Mouse (Mus musculus): ENCODE measurements around the gene Celf1.
"Not testable (repeated sequence)": the region's sequence is repeated elsewhere in the genome, so short reads cannot be mapped to it uniquely, and the experiment has no call there.

Gene Celf1

GRCm38 (mm10) chr2:91022266-91022665 lies 82.1 kb downstream of the Celf1 start:
- not testable (repeated sequence) for DNase-seq (ENCODE audit: extremely low spot score)

DNA sequence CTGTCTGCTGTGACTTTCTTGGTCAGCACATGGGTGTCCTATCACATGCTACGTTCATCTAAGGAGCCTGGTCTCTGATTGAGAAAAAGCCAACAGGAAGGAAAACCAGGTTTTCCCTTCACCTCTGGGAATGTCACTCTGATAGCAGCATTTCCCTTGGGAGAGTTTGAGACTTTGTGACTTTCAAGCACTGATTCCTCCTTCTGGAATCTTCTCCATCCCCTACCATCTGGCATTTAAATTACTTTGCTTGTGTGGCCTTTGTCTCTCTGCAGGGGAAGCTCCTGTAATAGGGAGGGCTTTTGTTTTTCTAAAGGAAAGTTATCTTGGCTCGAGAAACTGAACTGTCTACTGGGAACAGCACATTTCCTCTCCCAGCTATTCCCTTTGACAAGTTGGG lies 82.9 kb downstream of the Celf1 start:
- DNase-seq (ENCODE audit: extremely low spot score): no peak

DNA sequence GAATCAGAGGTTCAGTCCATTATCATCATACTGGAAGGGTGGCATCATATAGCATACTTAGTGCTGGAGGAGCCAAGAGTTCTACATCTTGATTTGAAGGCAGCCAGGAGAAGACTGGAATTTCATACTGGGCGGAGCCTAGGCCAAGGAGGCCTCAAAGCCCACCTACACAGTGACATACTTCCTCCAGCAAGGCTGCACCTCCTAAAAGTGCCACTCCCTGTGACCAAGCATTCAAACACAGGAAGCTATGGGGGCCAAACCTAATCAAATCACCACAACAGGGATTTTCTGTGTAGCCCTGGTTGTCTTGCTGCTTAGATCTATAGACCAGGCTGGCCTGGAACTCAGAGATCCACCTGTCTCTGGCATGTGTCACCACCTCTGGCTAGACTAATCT lies 83.8 kb downstream of the Celf1 start:
- DNase-seq (ENCODE audit: extremely low spot score): no peak

DNA sequence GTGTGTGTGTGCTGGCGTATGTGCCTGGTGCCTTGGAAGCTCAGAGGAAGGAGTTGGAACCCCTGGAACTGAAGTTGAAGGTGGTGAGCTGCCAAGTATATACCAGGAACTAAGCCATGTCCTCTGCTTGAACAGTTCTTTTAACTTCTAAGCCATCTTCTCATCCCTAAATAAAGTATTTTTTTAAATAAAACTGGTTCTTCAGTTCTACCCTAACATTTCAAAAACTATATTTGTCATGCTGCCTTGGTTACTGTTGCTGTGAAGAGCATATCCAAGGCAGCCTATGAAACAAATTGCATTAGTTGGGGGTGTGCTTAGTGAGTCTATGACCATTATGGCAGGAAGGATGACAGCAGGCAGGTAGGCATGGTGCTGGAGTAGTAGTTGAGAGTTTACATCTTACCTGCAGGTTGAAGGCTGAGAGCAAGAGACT lies 84.9 kb downstream of the Celf1 start:
- DNase-seq (ENCODE audit: extremely low spot score): no peak

DNA sequence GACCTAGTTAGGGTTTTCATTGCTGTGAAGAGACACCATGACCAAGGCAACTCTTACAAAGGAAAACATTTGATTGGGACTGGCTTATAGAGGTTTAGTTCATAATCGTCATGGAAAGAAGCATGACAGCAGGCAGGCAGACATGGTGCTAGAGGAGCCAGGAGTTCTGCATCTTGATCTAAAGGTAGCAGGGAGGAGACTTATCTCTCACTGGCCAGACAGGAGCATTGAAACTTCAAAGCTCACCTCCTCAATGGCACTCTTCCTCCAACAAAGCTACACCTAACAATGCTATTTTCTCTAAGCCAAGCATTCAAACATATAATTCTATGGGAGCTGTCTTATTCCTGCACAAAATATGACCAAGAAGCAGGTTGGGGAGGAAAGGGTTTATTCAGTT lies 86.3 kb downstream of the Celf1 start:
- no peak for DNase-seq (ENCODE audit: extremely low spot score)

DNA sequence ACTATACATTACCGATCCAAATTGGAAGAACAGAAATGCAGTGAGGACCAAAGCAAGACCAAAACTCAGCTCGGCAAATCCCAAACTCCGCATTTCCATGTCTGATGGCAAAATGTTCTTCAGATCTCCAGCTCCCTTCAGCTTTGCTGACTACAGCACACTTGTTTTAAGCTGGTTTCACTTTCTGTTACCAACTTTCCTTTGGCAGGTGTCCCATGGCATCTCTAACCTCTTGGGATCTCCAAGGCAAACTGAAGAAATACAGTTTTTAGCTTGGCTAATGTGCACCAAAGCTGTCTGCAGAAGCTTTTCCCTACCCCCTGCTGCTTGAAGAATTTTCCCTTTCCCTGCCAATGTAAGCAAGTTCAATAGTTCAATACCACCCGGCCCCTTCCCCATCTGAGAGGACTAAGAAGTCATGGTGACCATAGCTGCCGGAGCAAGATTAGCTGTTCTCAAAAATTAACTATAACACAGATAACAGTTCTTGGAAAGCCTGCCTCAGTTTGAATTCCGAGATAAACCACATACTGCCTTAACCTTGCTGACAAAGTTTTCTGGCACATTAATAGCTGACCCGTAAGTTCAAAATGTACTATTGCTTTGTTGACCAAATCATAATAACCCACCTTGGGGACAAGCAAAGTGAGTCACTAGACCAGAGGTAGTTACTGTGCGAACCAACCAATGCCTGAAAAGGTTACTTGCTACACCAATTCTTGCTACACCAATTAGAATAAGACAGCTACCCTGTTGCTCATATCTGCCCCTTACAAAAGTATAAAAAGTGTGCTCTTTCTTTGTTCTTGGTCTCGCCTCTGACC lies 87.4 kb downstream of the Celf1 start:
- DNase-seq (ENCODE audit: extremely low spot score): no peak

- DNase-seq (ENCODE audit: extremely low spot score): no peak
Measured at GRCm38 (mm10) chr2:91031216-91031615, 91.0 kb downstream of the Celf1 start.

- DNase-seq (ENCODE audit: extremely low spot score): no peak
Measured at GRCm38 (mm10) chr2:91033000-91033399, 92.8 kb downstream of the Celf1 start.

- DNase-seq (ENCODE audit: extremely low spot score): no peak
Measured at GRCm38 (mm10) chr2:91035385-91035784, 95.2 kb downstream of the Celf1 start, which contains the start of gene Rapsn. Gene Rapsn, plus strand, starts transcription at chr2:91035620.

GRCm38 (mm10) chr2:91041786-91042185 lies 101.6 kb downstream of the Celf1 start:
- DNase-seq (ENCODE audit: extremely low spot score): no peak

GRCm38 (mm10) chr2:91042651-91043398 lies 102.6 kb downstream of the Celf1 start:
- DNase-seq (ENCODE audit: extremely low spot score): no peak

DNA sequence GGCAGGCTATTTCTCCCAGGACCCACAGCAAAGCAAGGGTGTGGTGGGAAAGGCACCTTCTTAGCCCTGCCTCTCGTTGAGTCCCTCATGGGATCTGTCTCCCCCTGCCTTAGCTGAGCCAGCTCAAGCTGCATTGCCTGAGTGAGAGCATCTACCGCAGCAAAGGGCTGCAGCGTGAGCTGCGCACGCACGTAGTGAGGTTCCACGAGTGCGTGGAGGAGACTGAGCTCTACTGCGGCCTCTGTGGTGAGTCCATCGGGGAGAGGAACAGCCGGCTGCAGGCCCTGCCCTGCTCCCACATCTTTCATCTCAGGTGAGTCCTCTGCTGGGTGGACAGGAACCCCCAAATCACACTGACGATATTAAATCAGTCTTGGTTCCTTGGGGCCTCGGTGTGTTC lies 104.5 kb downstream of the Celf1 start:
- DNase-seq (ENCODE audit: extremely low spot score): no peak

GRCm38 (mm10) chr2:91045805-91046204 lies 105.6 kb downstream of the Celf1 start:
- DNase-seq (ENCODE audit: extremely low spot score): not testable (repeated sequence)

GRCm38 (mm10) chr2:91047359-91047758 lies 107.2 kb downstream of the Celf1 start:
- no peak for DNase-seq (ENCODE audit: extremely low spot score)

GRCm38 (mm10) chr2:91051917-91052316 lies 111.7 kb downstream of the Celf1 start:
- no peak for DNase-seq (ENCODE audit: extremely low spot score)

DNA sequence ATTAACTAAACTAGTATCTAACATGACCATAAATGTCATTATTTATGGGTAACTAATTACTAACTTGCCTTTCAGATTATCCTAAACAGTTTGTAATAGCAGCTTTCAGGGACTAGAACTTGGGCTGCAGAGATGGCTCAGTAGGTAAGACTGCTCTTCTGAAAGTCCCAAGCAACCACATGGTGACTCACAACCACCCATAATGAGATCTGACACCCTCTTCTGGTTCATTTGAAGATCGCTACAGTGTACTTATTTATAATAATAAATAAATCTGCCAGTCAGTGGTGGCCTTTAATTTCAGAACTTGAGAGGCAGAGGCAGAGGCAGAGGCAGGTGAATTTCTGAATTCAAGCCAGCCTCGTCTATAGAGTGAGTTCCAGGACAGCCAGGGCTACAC lies 112.6 kb downstream of the Celf1 start:
- no peak for DNase-seq (ENCODE audit: extremely low spot score)

- DNase-seq (ENCODE audit: extremely low spot score): no peak
Measured at GRCm38 (mm10) chr2:91053181-91053933, 113.2 kb downstream of the Celf1 start.

- DNase-seq (ENCODE audit: extremely low spot score): peak; percentile 94
Measured at GRCm38 (mm10) chr2:91053934-91054382, 113.8 kb downstream of the Celf1 start, which contains the start of gene Psmc3. Gene Psmc3, plus strand, starts transcription at chr2:91054009.

DNA sequence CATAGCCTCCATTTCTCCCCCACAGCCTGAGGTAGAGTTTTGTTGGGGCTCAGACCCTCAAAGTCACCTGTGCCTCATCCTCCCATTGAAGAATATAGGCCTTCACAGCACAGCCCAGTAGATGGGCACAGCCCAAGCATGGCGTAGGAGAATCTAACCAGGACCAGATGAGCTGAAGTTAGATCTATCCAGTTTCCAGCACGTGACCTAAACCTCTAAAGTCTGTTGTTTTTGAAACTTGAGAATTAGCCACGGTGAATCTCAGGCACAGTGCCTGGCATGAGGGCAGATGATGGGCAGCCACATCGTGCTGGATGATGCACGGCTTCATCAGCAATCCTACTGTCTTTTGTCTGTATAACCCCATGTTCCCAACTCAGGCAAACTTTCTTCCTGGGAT lies 118.3 kb downstream of the Celf1 start:
- DNase-seq (ENCODE audit: extremely low spot score): no peak

DNA sequence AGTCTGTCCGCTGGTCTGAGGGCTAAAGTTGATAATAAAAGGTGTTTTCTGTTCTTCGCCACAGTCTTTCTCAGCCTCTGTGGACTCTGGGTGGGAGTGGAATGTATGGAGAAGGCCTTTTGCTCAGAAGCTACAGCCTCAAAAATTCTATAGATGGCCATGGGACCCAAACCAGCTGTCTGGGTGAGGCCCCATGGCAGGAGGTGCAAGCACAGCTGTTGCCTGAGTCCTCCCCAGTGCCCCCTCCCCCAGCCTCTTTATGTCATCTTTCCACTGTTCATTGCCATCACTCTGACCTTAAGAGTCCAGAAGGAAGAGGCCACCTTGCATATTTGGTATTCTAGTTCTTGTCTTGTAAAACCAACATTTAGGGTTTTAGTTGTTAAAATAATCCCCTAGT lies 119.2 kb downstream of the Celf1 start:
- DNase-seq (ENCODE audit: extremely low spot score): no peak

- DNase-seq (ENCODE audit: extremely low spot score): peak; percentile 50
Measured at GRCm38 (mm10) chr2:91060544-91061355, 120.6 kb downstream of the Celf1 start.

Data from embryo, embryonic 9.5 days (tissue).